Mouse (Mus musculus) midbrain, embryonic 12.5 days (tissue): ENCODE measurements around the gene Cd84. TPM values are rescaled to one million over a fixed set of nuclear protein-coding genes. Genes with fewer than 3 reads are reported as not detected.

Source experiments
- ATAC-seq: fragments of 200-750 bp; cut with Nextera tagmentation; 2 replicates; pipeline ENCODE4 v1.8.0; 2017; ENCODE audit warnings: low read depth, moderate TSS enrichment, moderate library complexity; ENCODE audit not compliant: low FRiP score
- H3K27ac ChIP-seq: fragments of 300-500 bp; sonication (generic); replicated peaks from 2 replicates; pipeline ENCODE4 v1.5.1; 2016; ENCODE audit warnings: mild to moderate bottlenecking
- H3K27me3 ChIP-seq: fragments of 300-500 bp; sonication (generic); 2 replicates; pipeline ENCODE4 v1.6.1; 2016; ENCODE audit warnings: mild to moderate bottlenecking
- H3K36me3 ChIP-seq: fragments of 300-500 bp; sonication (generic); 2 replicates; pipeline ENCODE4 v1.6.1; 2016
- H3K4me1 ChIP-seq: fragments of 300-500 bp; sonication (generic); 2 replicates; pipeline ENCODE4 v1.6.1; 2016
- H3K4me2 ChIP-seq: fragments of 300-500 bp; sonication (generic); replicated peaks from 2 replicates; pipeline ENCODE4 v1.6.1; 2016; ENCODE audit warnings: mild to moderate bottlenecking, moderate library complexity
- H3K4me3 ChIP-seq: fragments of 300-500 bp; sonication (generic); 2 replicates; pipeline ENCODE4 v1.5.1; 2016; ENCODE audit warnings: mild to moderate bottlenecking
- H3K9ac ChIP-seq: fragments of 300-500 bp; sonication (generic); replicated peaks from 2 replicates; pipeline ENCODE4 v1.6.1; 2016; ENCODE audit warnings: mild to moderate bottlenecking, moderate library complexity
- H3K9me3 ChIP-seq: fragments of 300-500 bp; sonication (generic); 2 replicates; pipeline ENCODE4 v1.6.1; 2016; ENCODE audit warnings: mild to moderate bottlenecking
- WGBS: fragments of 180-500 bp; shearing (Covaris S2); methylation state at CpG from one replicate; pipeline ENCODE4 v1.1.7; 2016; 5-methylcytosine and 5-hydroxymethylcytosine counted together
- polyA plus RNA-seq: library from polyadenylated mRNA; unstranded; fragments of >200 nt; fragmentation: Nextera tagmentation; extraction: Ambion mirVana; gene quantifications from 2 replicates; pipeline ENCODE4 v1.2.1, GENCODE M21; 2016

Cd84 gene
- polyA plus RNA-seq, 1 experiment from 2014 or later: 0.99 TPM

DNA sequence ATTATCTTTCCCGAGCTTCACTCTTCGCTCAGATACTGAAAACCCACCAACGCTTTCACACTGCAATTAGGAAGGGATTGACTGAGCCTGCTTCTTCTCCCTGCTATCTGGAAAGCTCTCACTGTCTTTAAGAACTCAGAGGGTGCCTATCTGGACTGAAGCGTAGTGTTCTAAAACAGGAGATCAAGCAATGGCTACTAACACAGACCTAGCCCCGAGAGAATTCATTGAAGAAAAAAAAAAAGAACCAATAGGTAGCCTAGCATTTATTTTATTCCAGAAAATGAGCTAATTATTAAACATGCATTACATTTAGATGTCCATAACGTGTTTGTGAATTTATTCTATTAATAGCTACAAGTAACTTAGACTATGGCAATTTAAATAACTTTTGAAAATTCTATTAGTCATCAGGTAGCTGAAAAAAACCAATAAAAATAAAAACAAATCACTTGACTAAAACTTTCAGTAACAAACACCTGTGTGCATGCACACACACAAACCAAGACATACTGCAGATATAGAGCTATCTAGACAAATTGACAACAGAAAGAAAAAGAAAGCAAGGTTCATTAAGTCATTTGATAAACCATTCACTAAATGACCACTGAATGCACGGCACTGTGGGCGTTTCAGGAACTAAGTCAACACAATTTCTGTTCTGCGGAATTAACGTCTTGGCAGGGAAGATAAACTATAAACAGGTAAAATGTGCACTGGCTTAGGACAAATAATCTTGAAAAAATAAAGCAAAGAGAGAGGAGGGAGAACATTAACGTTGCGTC lies 78.8 kb downstream of the Cd84 start:
- no peak overlapping the region for H3K9ac ChIP-seq
- no peak overlapping the region for H3K4me2 ChIP-seq
- no peaks in the 10 kb centered on the region for H3K27me3 ChIP-seq
- H3K4me3 ChIP-seq: no peak overlapping the region
- no peaks in the 10 kb centered on the region for H3K36me3 ChIP-seq
- H3K27ac ChIP-seq: no peak overlapping the region
- H3K9me3 ChIP-seq: no peaks in the 10 kb centered on the region
- 89% methylated on average over 12 of the region's 12 CpGs for WGBS
- no peaks in the 10 kb centered on the region for H3K4me1 ChIP-seq
- no peak for ATAC-seq

DNA sequence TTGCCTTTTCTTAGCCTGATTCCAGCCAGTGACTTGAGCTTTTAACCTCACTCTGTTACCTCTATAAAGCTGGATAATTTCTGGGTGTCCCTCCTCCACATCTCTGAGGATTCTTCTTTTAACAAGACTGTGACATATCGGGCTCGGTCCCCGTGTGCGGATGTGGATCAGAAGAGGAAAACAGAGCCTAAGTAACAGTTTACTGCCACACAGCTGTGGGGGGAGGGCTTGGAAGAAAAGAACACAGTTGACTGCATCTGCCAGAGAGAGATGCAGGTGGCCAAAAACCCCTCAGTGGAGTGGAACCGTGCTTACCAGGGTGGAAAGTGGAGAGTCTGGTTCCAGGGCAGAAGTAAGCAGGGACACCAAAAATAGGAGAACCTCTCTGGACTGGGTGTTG lies 79.7 kb downstream of the Cd84 start:
- Histone ChIP-seq H3K4me2 (no peak overlapping the region), H3K36me3 (no peaks in the 10 kb centered on the region), H3K4me1 (no peaks in the 10 kb centered on the region), H3K9ac (no peak overlapping the region), H3K4me3 (no peak overlapping the region), H3K27me3 (no peaks in the 10 kb centered on the region), H3K27ac (no peak overlapping the region), H3K9me3 (no peaks in the 10 kb centered on the region)
- 80% methylated on average over 5 of the region's 5 CpGs for WGBS
- no peak for ATAC-seq

DNA sequence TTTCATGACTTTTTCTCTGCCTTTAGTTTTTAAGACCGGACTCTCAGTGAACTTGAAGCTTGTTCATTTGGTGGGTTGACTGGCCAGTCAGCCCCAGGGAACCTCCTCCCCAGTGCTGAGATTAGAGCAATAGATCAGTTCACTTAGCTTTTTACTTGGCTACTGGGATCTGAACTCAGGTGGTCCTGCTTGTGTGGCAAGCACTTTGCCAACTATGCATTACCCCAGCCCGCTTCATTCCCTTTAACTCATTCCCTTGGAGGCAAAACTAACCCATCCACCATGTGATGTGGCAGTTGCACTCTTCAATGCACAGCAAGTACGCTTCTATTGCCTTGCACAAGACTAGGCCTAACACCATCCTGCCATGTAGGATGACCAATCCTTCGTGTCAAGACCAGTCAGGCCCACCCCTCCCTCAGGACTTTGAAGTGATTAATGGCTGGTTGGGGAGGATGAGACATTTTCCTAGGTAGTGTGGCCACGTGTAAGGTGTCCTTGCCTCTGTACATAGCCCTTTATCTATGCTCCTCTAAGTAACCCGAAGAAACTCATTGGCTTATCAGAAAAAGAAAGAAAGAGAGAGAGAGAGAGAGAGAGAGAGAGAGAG lies 80.5 kb downstream of the Cd84 start:
- Histone ChIP-seq H3K4me1 (no peaks in the 10 kb centered on the region), H3K36me3 (no peaks in the 10 kb centered on the region), H3K9me3 (no peaks in the 10 kb centered on the region), H3K9ac (no peak overlapping the region), H3K4me2 (no peak overlapping the region), H3K27ac (no peak overlapping the region), H3K27me3 (no peaks in the 10 kb centered on the region), H3K4me3 (no peak overlapping the region)
- ATAC-seq: no peak
- 85% methylated on average over 6 of the region's 6 CpGs for WGBS

DNA sequence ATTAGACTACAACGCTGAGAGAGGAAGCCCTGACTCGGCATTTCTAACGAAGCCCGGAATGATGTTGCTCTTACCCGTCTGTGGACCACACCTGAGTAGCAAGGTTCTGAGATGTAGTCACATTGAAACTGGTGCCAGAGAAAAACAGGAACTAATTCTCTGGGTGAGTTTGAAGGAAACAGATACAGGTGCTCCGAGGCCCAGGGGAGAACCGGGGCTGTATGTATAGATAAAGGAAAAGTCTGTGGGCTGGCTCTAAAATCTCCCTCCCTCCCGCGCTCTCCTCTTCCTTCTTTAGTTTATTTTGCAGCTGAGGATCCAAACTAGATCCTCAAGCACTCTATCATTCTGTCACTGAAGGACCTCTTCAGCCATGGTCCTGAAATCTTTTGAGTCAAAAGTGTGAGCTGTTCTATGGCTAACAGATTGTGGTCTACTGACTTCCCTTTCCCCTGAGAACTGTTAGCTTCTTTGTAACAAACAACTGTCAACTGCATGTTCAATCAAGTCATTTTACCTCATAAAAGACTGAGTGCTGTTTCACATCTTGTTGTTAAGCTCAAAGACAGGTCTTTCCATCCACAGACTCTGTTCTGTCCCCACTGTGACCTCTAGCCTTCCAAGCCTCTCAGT lies 81.6 kb downstream of the Cd84 start:
- no peak overlapping the region for H3K4me3 ChIP-seq
- H3K4me1 ChIP-seq: no peaks in the 10 kb centered on the region
- ATAC-seq: no peak
- no peak overlapping the region for H3K9ac ChIP-seq
- no peaks in the 10 kb centered on the region for H3K36me3 ChIP-seq
- H3K4me2 ChIP-seq: no peak overlapping the region
- H3K27ac ChIP-seq: no peak overlapping the region
- H3K9me3 ChIP-seq: no peaks in the 10 kb centered on the region
- no peaks in the 10 kb centered on the region for H3K27me3 ChIP-seq
- 90% methylated on average over 9 of the region's 9 CpGs for WGBS

DNA sequence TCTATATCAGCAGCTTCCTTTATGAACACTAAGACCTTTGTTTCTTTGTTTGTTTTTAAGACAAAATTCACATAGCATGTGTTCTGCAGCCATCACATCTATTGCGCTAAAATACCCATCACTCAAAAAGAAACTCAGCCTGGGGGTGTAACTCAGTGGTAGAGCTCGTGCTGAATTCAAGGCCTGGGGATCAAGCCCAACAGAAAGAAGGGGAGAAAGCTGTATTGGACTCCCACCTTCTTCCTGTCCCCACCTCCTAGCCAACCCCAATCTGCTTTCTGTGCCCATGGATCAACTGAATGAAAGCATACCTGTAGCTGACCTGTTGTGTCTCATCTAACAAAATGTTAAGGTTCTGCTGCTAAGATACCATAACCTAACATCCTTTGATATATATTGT lies 82.1 kb downstream of the Cd84 start:
- Histone ChIP-seq H3K4me2 (no peak overlapping the region), H3K36me3 (no peaks in the 10 kb centered on the region), H3K4me1 (no peaks in the 10 kb centered on the region), H3K27me3 (no peaks in the 10 kb centered on the region), H3K27ac (no peak overlapping the region), H3K4me3 (no peak overlapping the region), H3K9ac (no peak overlapping the region), H3K9me3 (no peaks in the 10 kb centered on the region)
- 84% methylated on average over 2 of the region's 2 CpGs for WGBS
- no peak for ATAC-seq

DNA sequence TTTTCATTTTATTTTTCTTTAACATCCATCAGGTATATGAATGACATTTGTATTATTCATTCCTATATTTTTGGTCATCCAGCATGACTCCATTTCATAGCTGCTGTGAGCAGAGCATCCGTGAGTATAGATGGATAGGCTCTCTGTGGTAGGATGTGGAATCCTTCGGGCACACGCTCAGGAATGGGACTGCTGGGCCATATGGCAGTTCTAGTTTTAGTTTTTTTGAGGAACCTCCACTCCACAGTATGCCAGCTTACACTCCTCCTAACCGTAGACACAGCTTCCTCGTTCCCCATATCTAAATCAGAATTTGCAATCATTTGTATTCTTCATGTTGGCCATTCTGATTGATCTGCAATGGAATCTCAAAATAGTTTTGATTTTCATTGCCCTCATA lies 83.3 kb downstream of the Cd84 start:
- H3K36me3 ChIP-seq: no peaks in the 10 kb centered on the region
- ATAC-seq: no peak
- H3K4me1 ChIP-seq: no peaks in the 10 kb centered on the region
- WGBS: 90% methylated on average over 5 of the region's 5 CpGs
- H3K9ac ChIP-seq: no peak overlapping the region
- H3K4me3 ChIP-seq: no peak overlapping the region
- H3K4me2 ChIP-seq: no peak overlapping the region
- H3K9me3 ChIP-seq: no peaks in the 10 kb centered on the region
- H3K27me3 ChIP-seq: no peaks in the 10 kb centered on the region
- no peak overlapping the region for H3K27ac ChIP-seq

DNA sequence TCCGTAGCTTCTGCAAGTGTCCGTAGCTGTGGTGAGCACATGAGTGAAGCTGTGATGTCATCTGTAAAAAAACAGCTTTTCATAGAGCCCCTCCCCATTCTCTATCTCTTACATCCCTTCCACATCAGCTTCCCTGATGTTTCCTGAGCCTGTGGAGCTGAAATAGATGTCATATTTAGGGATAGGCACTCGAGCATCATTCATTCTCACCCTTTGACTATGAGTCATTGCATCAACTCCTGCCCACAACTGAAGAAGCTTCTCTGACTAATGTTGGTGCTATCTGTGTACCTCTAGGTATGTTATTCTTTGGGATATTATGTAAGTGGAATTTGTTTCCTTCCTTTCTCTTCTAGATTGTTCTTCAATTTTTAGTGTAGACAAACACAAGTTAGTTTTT lies 85.4 kb downstream of the Cd84 start:
- no peak for ATAC-seq
- 74% methylated on average over 3 of the region's 3 CpGs for WGBS
- Histone ChIP-seq H3K4me3 (no peak overlapping the region), H3K27me3 (no peaks in the 10 kb centered on the region), H3K27ac (no peak overlapping the region), H3K4me2 (no peak overlapping the region), H3K9me3 (no peaks in the 10 kb centered on the region), H3K4me1 (no peaks in the 10 kb centered on the region), H3K36me3 (no peaks in the 10 kb centered on the region), H3K9ac (no peak overlapping the region)

DNA sequence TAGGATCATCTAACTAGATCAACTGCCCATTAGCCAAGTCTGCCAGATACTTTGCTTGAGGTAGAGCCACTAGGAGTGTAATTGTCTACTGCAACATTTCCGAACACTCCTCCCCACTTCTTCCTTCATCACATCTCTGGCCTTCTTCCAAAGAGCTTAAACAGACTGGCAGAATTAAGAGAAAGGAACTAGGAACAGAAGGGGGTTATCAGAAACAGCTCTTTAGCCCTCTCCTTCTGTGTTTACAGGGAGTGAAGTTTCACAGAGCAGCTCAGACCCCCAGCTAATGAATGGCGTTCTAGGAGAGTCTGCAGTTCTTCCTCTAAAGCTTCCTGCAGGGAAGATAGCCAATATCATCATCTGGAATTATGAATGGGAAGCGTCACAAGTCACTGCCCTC lies 94.4 kb downstream of the Cd84 start:
- Histone ChIP-seq H3K4me3 (no peak overlapping the region), H3K4me1 (no peaks in the 10 kb centered on the region)
- ATAC-seq: no peak

DNA sequence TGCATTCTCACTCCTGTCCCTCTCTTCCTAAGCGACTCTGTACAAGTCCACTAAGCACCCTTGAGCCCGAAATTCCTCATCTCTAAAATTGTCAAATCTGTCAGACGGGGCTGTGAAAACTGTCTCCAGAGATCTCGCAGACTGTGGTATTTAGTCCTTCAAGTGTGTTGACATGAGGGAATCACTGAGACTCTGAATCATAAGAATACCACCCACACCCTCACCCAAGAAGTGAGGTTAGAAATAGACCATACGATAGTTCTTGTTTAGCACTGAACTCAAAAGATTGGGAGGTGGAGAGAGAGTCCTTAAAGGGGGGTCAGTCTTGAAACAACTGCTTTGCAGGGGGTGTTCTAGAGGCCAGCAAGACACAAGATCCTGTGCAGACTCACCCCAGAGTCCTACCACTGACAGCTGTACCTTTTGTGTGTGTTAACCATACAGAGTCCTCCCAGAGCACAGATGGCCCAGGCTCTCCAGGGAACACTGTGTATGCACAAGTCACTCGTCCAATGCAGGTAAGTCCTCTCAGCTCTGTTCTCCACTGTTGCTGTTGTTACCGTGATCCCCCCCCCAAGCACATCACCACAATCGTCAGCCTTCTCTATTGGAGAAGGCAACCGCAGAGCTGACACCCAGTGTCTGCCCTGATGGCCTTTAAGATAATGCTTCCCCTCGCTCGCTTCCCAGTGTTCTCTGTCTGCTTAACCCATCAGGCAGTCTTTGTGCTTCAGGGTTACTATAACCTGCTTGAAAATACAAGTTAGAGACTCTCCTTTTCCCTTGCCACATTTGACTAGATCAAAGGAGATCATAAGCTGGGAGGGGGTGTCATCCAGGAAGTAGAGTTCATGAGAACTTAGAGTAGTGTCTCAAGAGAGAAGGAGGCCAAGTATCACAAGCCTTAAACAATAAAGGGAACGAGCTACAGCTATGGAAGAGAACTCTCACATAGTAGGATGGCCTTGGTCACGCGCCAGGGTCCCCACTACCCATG lies 99.8 kb downstream of the Cd84 start:
- Histone ChIP-seq H3K9me3 (no peaks in the 10 kb centered on the region), H3K9ac (no peak overlapping the region), H3K4me2 (no peak overlapping the region), H3K4me3 (no peak overlapping the region), H3K27me3 (no peaks in the 10 kb centered on the region), H3K36me3 (no peaks in the 10 kb centered on the region), H3K27ac (no peak overlapping the region), H3K4me1 (no peaks in the 10 kb centered on the region)
- ATAC-seq: no peak
- 85% methylated on average over 14 of the region's 14 CpGs for WGBS

More for the DNA sequence above, 94.4 kb downstream of the Cd84 start:
- H3K27me3 ChIP-seq: no peaks in the 10 kb centered on the region
- H3K27ac ChIP-seq: no peak overlapping the region
- no peaks in the 10 kb centered on the region for H3K36me3 ChIP-seq
- no peaks in the 10 kb centered on the region for H3K9me3 ChIP-seq
- H3K9ac ChIP-seq: no peak overlapping the region
- 73% methylated on average over 3 of the region's 3 CpGs for WGBS
- H3K4me2 ChIP-seq: no peak overlapping the region
